Mouse (Mus musculus): ENCODE measurements around the gene Gm7030.
"Not testable (repeated sequence)": the region's sequence is repeated elsewhere in the genome, so short reads cannot be mapped to it uniquely, and the experiment has no call there.

Gm7030 gene

GRCm38 (mm10) chr17:36082519-36083232 lies 46.5 kb downstream of the Gm7030 start:
- DNase-seq (ENCODE audit: extremely low spot score, low read depth, low spot score) = not testable (repeated sequence)

- not testable (repeated sequence) for DNase-seq (ENCODE audit: extremely low spot score, low read depth, low spot score)
These were observed 47.3 kb downstream of the Gm7030 start for GRCm38 (mm10) chr17:36081901-36082300.

DNA sequence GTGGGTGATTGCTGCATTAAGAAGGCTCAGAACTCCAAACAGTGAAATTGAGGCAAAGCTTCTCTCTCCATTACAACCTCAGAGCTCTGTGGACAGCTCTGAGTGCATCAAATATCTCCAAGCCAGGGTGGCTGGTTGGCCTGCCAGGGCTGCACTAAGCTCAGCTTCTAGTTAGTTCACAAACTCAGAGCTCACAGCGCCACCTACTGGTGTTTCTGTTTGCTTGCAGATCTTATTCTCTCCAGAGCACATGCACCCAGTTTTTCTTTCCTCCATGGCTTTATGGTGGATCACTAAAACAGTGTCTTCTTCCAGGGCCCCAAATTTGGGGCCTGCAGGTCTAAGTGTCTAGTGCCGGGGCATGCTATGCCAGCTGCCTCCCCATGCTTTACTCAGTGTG lies 68.4 kb downstream of the Gm7030 start:
- peak; percentile 89 for DNase-seq (ENCODE audit: extremely low spot score, low read depth, low spot score)

Measured in hindlimb bud, embryonic 11.5 days (tissue).